Mouse (Mus musculus) embryo, embryonic 11 days (tissue): Measurements from ENCODE around the gene Ptpn5.

Experiments
- DNase-seq: peaks from one replicate; pipeline ENCODE4 v3.0.0-alpha.2; 2015

Gene Ptpn5

GRCm38 (mm10) chr7:47110511-47110910 is 23.0 kb downstream of the Ptpn5 start:
- no peak for DNase-seq

GRCm38 (mm10) chr7:47108779-47109189 is 24.7 kb downstream of the Ptpn5 start:
- no peak for DNase-seq

- DNase-seq: no peak
These were observed 26.5 kb downstream of the Ptpn5 start for GRCm38 (mm10) chr7:47106949-47107348.

- DNase-seq: no peak
These were observed 29.6 kb downstream of the Ptpn5 start for GRCm38 (mm10) chr7:47103671-47104414.

- no peak for DNase-seq
These were observed 30.5 kb downstream of the Ptpn5 start for GRCm38 (mm10) chr7:47102970-47103369.

- no peak for DNase-seq
These were observed 32.9 kb downstream of the Ptpn5 start for GRCm38 (mm10) chr7:47100615-47101014.

GRCm38 (mm10) chr7:47099306-47099705 is 34.2 kb downstream of the Ptpn5 start:
- DNase-seq: no peak

GRCm38 (mm10) chr7:47098044-47098443 is 35.4 kb downstream of the Ptpn5 start:
- no peak for DNase-seq

GRCm38 (mm10) chr7:47094969-47095368 is 38.5 kb downstream of the Ptpn5 start:
- no peak for DNase-seq

GRCm38 (mm10) chr7:47093935-47094334 is 39.5 kb downstream of the Ptpn5 start:
- DNase-seq: no peak

GRCm38 (mm10) chr7:47085075-47085474 is 48.4 kb downstream of the Ptpn5 start:
- DNase-seq: no peak

- peak; percentile 64 for DNase-seq
These were observed 52.2 kb downstream of the Ptpn5 start for GRCm38 (mm10) chr7:47081277-47081676.

- DNase-seq: no peak
These were observed 52.6 kb downstream of the Ptpn5 start for GRCm38 (mm10) chr7:47080868-47081267.

GRCm38 (mm10) chr7:47077451-47077850 is 56.0 kb downstream of the Ptpn5 start:
- peak; percentile 52 for DNase-seq

GRCm38 (mm10) chr7:47076729-47077128 is 56.8 kb downstream of the Ptpn5 start:
- no peak for DNase-seq

GRCm38 (mm10) chr7:47076193-47076592 is 57.3 kb downstream of the Ptpn5 start:
- no peak for DNase-seq

- no peak for DNase-seq
These were observed 59.7 kb downstream of the Ptpn5 start for GRCm38 (mm10) chr7:47073536-47074521.

- DNase-seq: no peak
These were observed 60.9 kb downstream of the Ptpn5 start for GRCm38 (mm10) chr7:47072551-47072950.

- peak; percentile 13 for DNase-seq
These were observed 65.6 kb downstream of the Ptpn5 start for GRCm38 (mm10) chr7:47067879-47068278.

- DNase-seq: no peak
These were observed 66.5 kb downstream of the Ptpn5 start for GRCm38 (mm10) chr7:47066942-47067341.

GRCm38 (mm10) chr7:47061560-47061959 is 71.9 kb downstream of the Ptpn5 start:
- DNase-seq: no peak

- no peak for DNase-seq
These were observed 74.1 kb downstream of the Ptpn5 start for GRCm38 (mm10) chr7:47059339-47059738.

GRCm38 (mm10) chr7:47056273-47056672 is 77.2 kb downstream of the Ptpn5 start:
- no peak for DNase-seq

GRCm38 (mm10) chr7:47055744-47056143 is 77.7 kb downstream of the Ptpn5 start:
- DNase-seq: no peak
